Mouse (Mus musculus) c-Kit-positive CD71-positive TER-119-negative erythroid progenitor cells, embryonic 14.5 days (primary cell): ENCODE measurements at regions not wholly inside any gene's neighbourhood (a gene's known extent, or its start where the extent isn't known, plus 50 kb on each side); places are given as distances from the start of the nearest gene placed in this dataset.
A peak's percentile ranks its signal among the peaks of the same experiment; 100 is the strongest.

ENCODE experiments used
- DNase-seq: peaks from one replicate; pipeline ENCODE4 v3.0.0-alpha.2; 2013; ENCODE audit warnings: low read depth

GRCm38 (mm10) chr3:136993473-136993872, 323.5 kb downstream of the Ppp3ca start:
- no peak for DNase-seq

- DNase-seq, result no peak
These were observed 324.6 kb downstream of the Ppp3ca start for GRCm38 (mm10) chr3:136994361-136995083.

DNA sequence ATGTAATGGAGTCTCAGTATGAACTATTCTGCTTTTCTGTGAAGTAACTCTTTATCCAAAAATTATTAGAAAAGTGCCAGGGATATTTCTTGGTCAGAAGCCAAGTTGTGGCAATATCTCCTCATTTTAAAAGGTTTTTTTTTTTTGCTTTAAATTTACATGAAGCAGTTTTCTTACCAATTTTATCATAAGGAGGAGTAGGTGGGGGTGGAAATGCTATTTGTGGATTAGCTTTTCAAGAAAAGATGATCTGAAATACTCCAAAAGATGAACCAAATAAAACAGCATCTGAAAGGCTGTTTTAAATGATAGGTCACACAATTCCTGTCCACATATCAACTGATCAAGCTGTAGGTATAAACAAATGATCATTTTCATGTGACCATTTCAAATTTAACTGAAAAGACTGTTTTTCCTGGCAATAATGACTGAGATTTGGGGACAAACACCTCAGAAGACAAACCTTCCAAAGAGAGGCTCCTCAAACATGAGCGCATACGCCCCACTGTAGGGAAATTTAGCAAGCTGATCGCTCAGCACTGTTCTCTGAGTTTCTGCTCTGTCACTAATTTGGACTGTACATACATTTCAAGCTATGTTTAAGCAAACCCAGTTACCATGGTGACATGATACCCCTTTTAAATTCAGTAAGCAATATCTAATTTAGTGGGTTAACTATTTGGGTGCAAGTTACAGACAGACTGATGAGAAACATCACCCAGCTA, 325.8 kb downstream of the Ppp3ca start:
- no peak for DNase-seq

DNA sequence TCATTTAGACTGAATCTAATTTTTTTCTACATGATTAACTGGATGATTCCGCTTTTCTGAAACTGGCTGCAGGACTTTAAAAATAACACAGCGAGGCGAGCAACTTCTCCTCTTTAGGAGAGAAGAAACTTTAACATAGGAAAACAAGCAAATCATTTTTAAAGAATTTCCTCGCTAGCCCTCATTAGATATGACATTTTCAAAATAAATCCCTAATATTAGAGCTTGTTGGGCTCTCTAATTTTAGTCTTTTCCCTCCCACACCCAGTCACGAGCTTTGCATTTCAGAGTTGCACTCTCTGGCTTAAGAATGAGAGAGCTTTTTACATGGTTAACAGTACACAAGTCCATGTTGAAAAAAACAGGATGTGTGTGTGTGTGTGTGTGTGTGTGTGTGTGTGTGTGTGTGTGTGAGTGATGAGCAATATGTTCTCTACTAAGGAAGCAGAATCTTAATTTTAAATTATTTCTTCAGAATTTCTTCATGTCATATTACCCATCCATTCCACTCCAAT, 326.5 kb downstream of the Ppp3ca start:
- no peak for DNase-seq

GRCm38 (mm10) chr3:137011551-137011950, 329.3 kb upstream of the Emcn start:
- no peak for DNase-seq

- DNase-seq, result peak; percentile 5
These were observed 326.2 kb upstream of the Emcn start for GRCm38 (mm10) chr3:137014686-137015085.

DNA sequence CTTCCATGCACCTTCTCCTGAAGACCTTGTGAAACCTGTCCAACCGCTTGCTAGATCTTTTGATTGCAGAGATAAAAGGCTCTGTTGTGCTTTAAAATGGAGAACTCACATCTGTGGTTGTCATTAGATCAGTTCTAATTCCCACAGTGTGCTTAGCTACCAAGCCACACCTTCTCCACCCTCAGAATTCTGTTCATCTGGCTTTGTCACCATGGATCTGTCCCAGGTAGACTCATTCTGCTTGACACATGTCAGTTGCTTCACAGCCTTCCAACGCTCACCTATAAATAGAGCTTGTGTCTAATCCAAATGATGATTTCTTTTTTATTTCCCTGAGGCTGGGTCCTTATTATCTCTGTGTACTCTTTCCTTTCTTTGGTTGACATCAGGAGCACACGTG, 325.7 kb upstream of the Emcn start:
- no peak for DNase-seq

DNA sequence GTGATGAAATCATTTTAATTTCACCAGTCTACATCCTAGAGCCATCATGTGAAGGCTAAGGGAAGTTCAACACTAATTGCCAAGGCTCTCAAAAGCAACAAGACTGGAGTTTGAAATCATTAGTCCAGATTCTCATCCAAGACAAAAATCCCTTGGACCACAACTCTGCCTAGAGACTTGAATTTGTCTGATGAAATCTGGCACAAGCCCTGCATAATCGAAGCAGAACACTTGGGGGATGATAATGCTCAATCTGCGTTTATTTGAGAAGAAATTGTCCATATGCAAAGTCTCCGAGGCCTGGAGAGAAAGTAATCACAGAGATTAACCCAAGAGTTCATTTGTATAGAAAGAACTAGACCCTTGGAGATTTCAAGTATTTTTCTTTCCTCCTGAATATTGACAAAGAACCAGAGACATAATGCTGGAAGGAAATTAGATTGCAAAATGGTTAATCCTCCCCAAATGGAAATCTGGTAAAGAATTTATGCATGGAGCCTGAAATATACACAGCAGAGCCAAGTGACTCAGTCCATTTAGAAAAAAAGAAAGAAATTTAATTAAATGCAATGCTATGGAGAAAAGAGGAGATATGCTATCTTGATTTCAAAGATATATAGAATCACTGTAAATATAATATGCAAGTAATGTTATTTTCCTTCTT, 320.8 kb upstream of the Emcn start:
- no peak for DNase-seq

DNA sequence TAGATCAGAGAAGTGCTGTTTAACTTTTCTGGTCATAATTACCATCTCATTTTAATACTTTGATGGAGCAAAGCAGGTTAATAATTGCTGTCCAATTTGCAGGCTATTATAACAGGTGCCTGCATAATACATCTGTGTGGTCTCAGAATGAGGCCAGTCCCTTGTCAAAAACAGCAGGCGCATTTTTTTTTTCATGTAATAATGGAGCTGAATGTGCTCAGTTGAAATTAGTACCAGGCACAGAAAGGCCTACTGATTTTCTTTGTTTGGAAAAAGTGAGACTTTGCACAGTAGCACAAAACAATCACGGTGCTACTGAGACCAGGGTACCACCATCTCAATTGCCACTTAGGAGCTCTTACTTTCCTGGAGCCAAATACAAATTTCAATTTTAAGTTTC, 311.3 kb upstream of the Emcn start:
- no peak for DNase-seq

- no peak for DNase-seq
These were observed 308.1 kb upstream of the Emcn start for GRCm38 (mm10) chr3:137032802-137033201.

DNA sequence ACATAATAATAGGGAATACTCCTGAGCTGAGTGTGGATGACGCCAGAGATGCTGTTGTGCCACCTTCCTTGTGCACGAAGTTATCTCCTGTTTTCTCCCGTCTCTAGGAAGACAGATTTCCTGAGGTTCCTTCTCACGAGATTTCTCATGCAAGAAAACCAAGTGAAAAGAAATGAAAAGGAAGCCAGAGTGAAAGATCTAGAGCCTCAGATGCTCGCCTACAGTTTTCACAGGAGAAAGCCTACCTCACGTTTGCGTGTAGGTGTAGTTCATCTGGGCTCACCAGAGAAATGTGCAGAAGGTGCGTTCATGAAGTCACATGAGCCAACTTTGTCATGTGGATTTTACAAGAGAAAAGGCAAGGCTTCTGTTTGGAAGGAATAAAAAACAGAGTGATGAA, 301.2 kb upstream of the Emcn start:
- no peak for DNase-seq

- DNase-seq, result no peak
These were observed 284.2 kb upstream of the Emcn start for GRCm38 (mm10) chr3:137056544-137057224.

DNA sequence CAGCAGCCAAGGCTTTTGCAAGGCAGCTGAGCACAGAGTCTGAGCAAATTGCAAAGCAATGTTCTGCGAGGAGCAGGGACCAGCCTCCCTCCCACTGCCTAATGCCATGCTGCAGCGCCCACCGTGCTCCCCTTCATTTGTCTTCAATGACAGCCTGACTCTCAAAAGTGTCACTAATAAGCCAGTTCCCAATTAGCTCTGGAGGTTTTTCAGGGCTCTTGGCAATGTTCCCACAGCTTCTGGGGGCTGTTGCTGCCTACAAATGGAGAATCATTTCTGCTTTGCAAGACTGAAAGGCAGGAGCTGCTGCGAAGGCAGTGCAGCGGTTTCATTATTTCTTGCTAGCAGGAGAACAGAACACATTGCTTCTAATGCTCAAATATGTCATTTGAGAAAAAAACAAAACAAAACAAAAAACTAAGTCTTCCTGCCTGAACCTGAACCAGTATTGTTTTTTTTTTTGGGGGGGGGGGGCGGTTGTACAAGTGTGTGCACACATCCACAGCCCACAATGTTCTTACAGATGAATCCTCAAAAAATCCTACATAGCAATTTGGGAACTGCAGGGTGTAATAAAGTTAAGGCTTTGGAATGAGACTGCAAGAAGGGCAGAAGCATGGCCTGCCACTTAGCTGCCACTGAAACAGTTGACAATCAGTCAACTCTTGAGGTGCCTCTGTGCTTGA, 283.5 kb upstream of the Emcn start:
- no peak for DNase-seq

- no peak for DNase-seq
These were observed 283.0 kb upstream of the Emcn start for GRCm38 (mm10) chr3:137057911-137058260.

DNA sequence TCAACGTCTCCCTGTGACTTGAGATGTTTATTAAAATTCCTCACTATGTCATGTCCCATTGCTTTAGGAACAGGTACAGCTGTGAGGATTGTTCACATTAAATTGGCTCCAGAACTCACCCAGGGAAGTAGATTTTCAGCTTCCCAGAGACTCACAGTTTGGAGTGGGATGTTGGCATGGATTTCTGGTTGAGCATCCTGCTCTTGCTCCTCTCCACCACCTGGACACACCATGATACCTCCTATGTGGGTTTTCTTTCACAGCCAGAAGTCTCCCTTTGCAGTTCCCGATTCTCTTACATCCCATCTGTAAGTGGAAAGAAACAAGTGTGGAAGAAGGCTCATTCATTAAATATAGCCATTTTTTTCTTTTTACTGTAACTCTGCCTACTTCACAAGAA, 278.8 kb upstream of the Emcn start:
- DNase-seq, result no peak

GRCm38 (mm10) chr3:137067336-137067735, 273.5 kb upstream of the Emcn start:
- no peak for DNase-seq

- DNase-seq, result no peak
These were observed 271.5 kb upstream of the Emcn start for GRCm38 (mm10) chr3:137069334-137069733.

- no peak for DNase-seq
These were observed 262.9 kb upstream of the Emcn start for GRCm38 (mm10) chr3:137077718-137078599.

GRCm38 (mm10) chr3:137078600-137078975, 262.3 kb upstream of the Emcn start:
- DNase-seq, result no peak

GRCm38 (mm10) chr3:137086896-137087295, 254.0 kb upstream of the Emcn start:
- DNase-seq, result no peak
